Mouse (Mus musculus): ENCODE data around the gene Tmem59.

- TF ChIP-seq CTCF (IDR thresholded peaks at IDR 0.05; ENCODE audit: borderline replicate concordance, insufficient read depth, low read length): no peak
- TF ChIP-seq POLR2A (IDR thresholded peaks at IDR 0.05; ENCODE audit: low read depth, low read length): no peak
Measured at GRCm38 (mm10) chr4:107181866-107182265, 3.7 kb downstream of the Tmem59 start.

All from embryonic fibroblast, embryonic 13.5 days (primary cell).